Comparison of ENCODE assay signal across 11 mouse cellular contexts in the genomic region with DNA sequence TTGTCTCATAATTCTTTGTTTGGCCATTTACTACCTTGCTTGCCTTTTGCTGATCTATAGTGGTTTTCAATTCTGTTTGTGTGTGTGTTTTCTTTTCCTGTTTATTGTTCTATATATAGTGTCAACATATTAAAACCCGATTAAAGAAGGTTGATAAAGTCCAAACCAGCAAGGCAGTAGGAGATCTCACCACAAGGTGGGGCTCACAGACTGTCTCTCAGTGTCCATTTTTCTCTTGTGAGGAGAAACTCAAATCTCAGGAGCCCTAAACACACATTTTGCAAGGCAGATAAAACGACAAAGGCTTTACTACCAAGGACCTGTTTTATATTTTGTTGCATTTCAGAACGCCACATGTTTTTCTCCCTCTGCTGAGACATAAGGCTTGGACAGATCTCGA. TPM values are rescaled to one million over a fixed set of nuclear protein-coding genes. Genes with fewer than 3 reads are reported as not detected.
A peak's percentile ranks its signal among the peaks of the same experiment; 100 is the strongest.
DNase-seq lines count a peak whose midpoint lies in the region; ATAC-seq and TF ChIP-seq lines count a peak whose summit lies in the region.
"Had no signal": no experiment of that assay in that cellular context is flagged by ENCODE, and none has a peak within 500 bp of the region (broad histone marks: within the 10 kb centered on the region; RNA-seq: fewer than 3 reads in every experiment).

No protein-coding gene starts in this region.

- H3K4me3 ChIP-seq in forebrain, embryonic 14.5 days (ENCODE audit: low read depth, low read length): no peak overlapping the region
- H3K4me3 ChIP-seq in forebrain, embryonic 15.5 days: no peak overlapping the region
- no peak overlapping the region for H3K4me3 ChIP-seq in left cerebral cortex, adult 2 months
- H3K4me3 ChIP-seq: hindbrain, embryonic 15.5 days; megakaryocyte, embryonic 14.5 days had no signal

- no peaks in the 10 kb centered on the region for H3K4me1 ChIP-seq in forebrain, embryonic 14.5 days (ENCODE audit: control insufficient read depth, insufficient read depth, low read length)
- H3K4me1 ChIP-seq in forebrain, embryonic 15.5 days: no peaks in the 10 kb centered on the region
- H3K4me1 ChIP-seq: hindbrain, embryonic 15.5 days; megakaryocyte, embryonic 14.5 days had no signal

- TF ChIP-seq CTCF in left cerebral cortex, adult 2 months (IDR thresholded peaks at IDR 0.05): peak; percentile 81

- DNase-seq in forebrain, embryonic 14.5 days (ENCODE audit: low spot score): peak; percentile 48
- DNase-seq in A20 (ENCODE audit: low read depth, low spot score): peak; percentile 41
- DNase-seq in embryo, embryonic 9.5 days (ENCODE audit: extremely low spot score): peak; percentile 5
- peak; percentile 31 to 57 for DNase-seq in left cerebral cortex, adult 2 months (ENCODE audit: extremely low spot score in 1 of 2, low spot score in 2 of 2)
- no peak for DNase-seq in MN1 (ENCODE audit: low spot score)
- DNase-seq in heart, adult 11 months: no peak
- DNase-seq in urinary bladder, adult 2 months (ENCODE audit: low spot score): no peak

- ATAC-seq in forebrain, embryonic 14.5 days: no peak
- ATAC-seq in forebrain, embryonic 15.5 days (replicated peaks): no peak

- H3K9ac ChIP-seq in forebrain, embryonic 14.5 days (ENCODE audit: low read length): no peak overlapping the region
- H3K9ac ChIP-seq in forebrain, embryonic 15.5 days (replicated peaks): no peak overlapping the region
- H3K9ac ChIP-seq: hindbrain, embryonic 15.5 days had no signal

- H3K4me2 ChIP-seq in forebrain, embryonic 14.5 days (ENCODE audit: low read length): no peak overlapping the region
- H3K4me2 ChIP-seq in forebrain, embryonic 15.5 days (replicated peaks): no peak overlapping the region
- H3K4me2 ChIP-seq: hindbrain, embryonic 15.5 days had no signal

- H3K27me3 ChIP-seq in forebrain, embryonic 14.5 days (replicated peaks; ENCODE audit: control insufficient read depth, insufficient read depth, low read length): no peaks in the 10 kb centered on the region
- H3K27me3 ChIP-seq in forebrain, embryonic 15.5 days: no peaks in the 10 kb centered on the region
- H3K27me3 ChIP-seq: hindbrain, embryonic 15.5 days; megakaryocyte, embryonic 14.5 days had no signal

- 63% methylated on average over 4 of the region's 4 CpGs for WGBS in forebrain, embryonic 14.5 days
- WGBS in forebrain, embryonic 15.5 days: 65% methylated on average over 4 of the region's 4 CpGs

- H3K36me3 ChIP-seq in forebrain, embryonic 14.5 days (ENCODE audit: control insufficient read depth, insufficient read depth, low read length): no peaks in the 10 kb centered on the region
- H3K36me3 ChIP-seq in forebrain, embryonic 15.5 days: no peaks in the 10 kb centered on the region
- H3K36me3 ChIP-seq: hindbrain, embryonic 15.5 days had no signal

- H3K9me3 ChIP-seq in forebrain, embryonic 14.5 days (replicated peaks; ENCODE audit: control insufficient read depth, low read length): no peaks in the 10 kb centered on the region
- H3K9me3 ChIP-seq in forebrain, embryonic 15.5 days: no peaks in the 10 kb centered on the region
- H3K9me3 ChIP-seq: hindbrain, embryonic 15.5 days had no signal

- no peak overlapping the region for H3K27ac ChIP-seq in forebrain, embryonic 14.5 days (ENCODE audit: low read depth, low read length)
- H3K27ac ChIP-seq in forebrain, embryonic 15.5 days (replicated peaks): no peak overlapping the region
- no peak overlapping the region for H3K27ac ChIP-seq in left cerebral cortex, adult 2 months
- H3K27ac ChIP-seq: hindbrain, embryonic 15.5 days had no signal

- intact Hi-C loops in left cerebral cortex, adult 2 months (cut with DNase I): loop anchor here (2.0 kb wide), 1 partner anchor 67 kb away; no protein-coding TSS in a partner anchor

RNA-seq across cellular contexts. Expression of gene Otol1, which starts 28.2 kb away (rescaled TPM):
- polyA plus RNA-seq in forebrain, embryonic 14.5 days (2014; fragmentation: Nextera tagmentation; extraction: Ambion mirVana): not detected in 2 replicates
- not detected in 2 replicates for polyA plus RNA-seq in forebrain, embryonic 15.5 days (2015; fragmentation: Nextera tagmentation; extraction: Ambion mirVana)
- not detected for total RNA-seq in left cerebral cortex, adult 2 months (2021)
- not detected in 2 replicates for polyA plus RNA-seq in urinary bladder, adult 2 months (2012; rRNA removed)
- polyA plus RNA-seq: cerebellum, adult 2 months; hindbrain, embryonic 15.5 days had no signal

Comparison
In these comparisons a context has a peak if more than half of its experiments do, and no peak if none do; other contexts are left out.
1. DNase-seq: peak in forebrain, embryonic 14.5 days (single experiment), A20 (single experiment), embryo, embryonic 9.5 days (single experiment) and left cerebral cortex, adult 2 months (2 of 2); none in MN1 (single experiment), heart, adult 11 months (single experiment) and urinary bladder, adult 2 months (single experiment).